Mouse (Mus musculus) cerebellum, postnatal 36 days (tissue): ENCODE measurements around the gene Pi4ka.

Source experiments
- DNase-seq, 2 experiments: peaks; one replicate each; pipeline ENCODE4 v3.0.0; 2021 to 2022; ENCODE audit warnings: mixed read lengths in 2 of 2

Gene Pi4ka

DNA sequence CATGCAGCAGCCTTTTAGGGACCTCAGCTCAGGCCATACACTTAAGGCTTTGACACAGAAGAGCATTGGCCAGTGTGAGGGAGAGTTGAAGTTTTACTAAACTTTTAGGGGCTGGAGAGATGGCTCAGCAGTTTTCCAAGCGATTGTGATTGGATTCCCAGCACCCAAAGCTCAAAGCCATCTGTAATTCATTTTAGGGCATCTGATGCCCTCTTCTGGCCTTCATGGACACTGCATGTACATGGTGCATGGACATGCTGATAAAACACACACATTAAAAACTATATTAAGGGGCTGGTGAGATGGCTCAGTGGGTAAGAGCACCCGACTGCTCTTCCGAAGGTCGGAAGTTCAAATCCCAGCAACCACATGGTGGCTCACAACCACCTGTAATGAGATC is 135.0 kb downstream of the Pi4ka start:
- peak; percentile 51 to 62 for DNase-seq

DNA sequence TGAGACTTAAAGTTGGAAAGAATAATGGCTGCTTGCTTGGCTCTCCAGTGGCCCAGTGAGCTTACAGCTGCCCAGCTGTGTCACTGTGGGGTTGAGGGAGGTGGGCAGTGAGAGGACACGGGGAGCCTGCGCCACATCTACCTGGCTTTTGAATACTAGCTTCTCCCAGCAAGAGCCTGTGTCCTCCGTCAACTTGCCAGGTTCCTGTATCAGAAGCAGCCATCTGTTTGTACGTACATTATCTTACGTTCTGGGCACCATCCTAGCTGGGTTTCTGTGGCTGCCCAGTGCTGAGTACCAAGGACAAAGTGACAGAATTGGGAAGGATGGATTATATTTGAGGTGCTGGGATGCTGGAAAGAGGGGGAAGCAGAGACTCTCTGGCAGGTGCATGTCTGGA is 136.2 kb downstream of the Pi4ka start:
- DNase-seq: no peak

DNA sequence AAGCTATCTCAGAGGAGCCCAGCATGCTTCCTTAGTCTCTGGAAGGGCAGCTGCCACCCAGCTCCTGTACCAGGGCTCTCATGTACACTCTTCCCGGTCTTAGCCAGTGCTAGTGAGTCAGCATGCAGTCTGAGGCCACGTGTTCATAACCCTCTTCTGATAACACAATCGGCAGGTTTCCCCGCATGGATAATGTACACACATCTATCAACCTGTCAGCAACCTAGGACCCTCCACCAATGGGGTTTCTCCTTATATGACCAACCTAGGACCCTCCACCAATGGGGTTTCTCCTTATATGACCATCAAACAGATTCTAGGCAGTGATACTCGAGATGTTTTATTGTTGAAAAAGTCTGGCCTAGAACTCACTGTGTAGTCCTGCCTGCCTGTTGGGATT is 138.2 kb downstream of the Pi4ka start:
- no peak for DNase-seq

DNA sequence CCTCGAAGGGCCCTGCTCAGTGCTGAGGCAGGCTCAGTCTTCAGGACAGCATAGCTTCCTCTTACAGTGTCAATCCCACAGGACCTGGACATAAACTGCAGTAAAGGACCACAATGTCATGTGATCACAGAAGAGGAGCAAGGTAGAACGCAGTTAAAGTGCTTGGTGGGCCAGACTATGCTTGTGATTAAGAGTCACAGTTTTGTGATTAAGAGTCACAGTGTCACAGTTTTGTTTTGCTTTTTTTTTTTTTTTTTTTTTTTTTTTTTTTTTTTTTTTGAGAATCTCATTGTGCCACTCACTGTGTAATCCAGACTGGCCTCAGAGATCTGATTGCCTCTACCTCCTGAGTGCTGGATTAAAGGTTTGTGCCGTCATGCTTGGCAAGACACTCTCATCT is 140.0 kb downstream of the Pi4ka start:
- DNase-seq: no peak

DNA sequence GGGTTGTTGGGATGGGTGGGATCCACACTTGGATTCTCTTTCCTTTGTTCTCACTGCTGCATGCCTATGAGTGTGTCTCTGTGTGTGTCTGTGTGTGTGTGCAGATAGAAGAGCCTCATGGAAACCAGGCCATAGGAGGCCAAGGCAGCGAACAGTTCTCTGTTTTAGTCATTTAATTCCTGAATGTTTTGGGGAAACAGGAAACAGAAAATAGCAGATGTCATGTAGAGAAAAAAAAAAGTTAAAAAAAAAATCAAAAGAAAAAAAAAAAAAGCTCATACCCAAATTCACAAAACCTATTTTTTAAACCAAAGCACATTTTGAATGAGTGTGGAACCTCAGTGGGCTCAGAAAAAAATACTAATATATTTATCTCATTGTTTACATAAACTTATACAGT is 144.8 kb downstream of the Pi4ka start:
- no peak for DNase-seq

DNA sequence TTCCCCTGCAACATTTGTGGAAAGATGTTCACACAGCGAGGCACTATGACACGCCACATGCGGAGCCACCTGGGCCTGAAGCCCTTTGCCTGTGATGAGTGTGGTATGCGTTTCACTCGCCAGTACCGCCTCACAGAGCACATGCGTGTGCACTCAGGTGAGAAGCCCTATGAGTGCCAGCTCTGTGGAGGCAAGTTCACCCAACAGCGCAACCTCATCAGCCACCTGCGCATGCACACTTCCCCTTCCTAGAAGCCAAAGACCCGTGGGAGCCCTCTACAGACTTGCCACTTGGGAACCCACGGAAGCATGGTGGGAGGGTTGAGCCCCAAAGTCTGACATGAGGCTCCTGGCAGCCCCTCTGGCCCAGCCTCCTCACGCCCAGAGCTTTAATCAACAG is 147.2 kb downstream of the Pi4ka start:
- DNase-seq: no peak

DNA sequence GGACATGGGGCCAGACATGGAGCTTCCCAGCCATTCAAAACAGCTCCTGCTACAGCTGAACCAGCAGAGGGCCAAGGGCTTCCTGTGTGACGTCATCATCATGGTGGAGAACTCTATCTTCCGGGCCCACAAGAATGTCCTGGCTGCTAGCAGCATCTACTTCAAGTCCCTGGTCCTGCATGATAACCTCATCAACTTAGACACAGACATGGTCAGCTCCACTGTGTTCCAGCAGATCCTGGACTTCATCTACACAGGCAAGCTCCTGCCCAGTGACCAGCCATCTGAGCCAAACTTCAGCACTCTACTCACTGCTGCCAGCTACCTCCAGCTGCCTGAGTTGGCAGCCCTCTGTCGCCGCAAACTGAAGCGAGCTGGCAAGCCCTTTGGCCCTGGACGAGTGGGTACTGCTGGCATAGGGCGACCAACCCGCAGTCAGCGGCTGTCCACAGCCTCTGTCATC is 148.7 kb downstream of the Pi4ka start:
- no peak for DNase-seq

DNA sequence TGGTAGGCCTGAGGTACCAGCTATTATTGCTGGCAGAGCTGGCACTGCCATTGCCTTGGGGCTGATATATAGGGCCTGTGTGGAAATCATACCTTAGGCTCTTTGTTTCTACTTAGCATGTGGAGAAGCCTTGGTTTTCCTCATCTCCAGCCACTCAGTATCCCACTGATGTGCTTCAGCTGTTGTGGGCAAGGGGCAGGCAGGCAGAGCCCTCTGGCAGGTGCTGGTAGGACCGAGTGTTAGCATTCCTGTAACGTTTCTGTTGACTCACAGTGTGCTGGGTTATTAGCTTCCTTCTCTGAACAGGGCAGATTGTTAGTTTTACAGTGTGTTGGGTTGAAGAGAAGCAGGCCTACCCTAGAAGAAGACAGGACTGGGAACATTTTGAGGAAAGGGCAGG is 150.8 kb downstream of the Pi4ka start:
- DNase-seq: no peak

DNA sequence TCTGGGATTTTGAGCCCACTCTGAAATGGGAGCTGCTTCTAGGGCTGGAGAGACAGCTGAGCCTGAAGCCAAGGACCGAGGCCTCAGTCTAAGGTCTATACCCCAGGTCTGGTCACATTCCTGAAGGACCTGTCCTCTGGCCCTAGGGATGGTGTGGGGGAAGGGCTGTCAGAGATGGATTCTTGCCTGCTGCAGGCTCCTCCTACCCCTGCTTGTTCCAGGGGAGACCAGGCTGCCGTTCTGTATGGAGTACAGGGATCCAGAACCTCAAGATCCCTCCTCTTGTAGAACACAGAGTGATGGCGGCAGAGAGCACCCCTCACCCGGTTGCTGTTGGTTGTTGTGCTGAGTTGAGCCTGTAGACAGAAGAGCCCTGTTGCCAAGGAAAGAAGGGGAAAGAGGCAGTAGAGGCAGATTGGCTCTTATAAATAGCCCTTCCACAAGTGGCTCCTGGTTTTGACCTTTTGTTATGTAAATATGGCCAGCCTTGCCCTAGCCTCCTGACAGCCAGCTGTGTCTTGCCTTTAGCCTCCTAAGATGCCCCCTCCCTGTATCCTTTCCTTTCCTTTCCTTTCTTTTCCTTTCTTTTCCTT is 152.0 kb downstream of the Pi4ka start:
- DNase-seq: no peak

DNA sequence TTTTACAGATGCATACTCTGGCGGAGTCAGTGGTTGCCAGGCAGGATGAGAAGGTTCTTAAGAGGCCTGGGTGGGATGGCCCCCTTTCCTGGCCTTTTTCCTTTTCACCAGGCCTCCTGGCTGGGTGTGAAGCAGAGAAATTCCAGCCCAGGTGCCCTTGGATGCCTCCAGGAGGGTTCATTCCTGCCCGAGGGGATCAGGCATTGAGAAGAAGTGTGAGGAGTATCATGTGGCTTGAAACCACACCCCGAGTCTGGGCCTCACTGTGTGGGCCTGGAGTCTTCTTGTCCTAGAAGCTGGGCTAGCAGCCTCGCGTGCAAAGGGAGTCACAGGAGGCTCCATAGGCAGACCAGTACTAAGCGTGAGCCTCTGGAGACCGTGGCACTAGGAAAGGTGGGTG is 153.3 kb downstream of the Pi4ka start:
- DNase-seq: no peak

DNA sequence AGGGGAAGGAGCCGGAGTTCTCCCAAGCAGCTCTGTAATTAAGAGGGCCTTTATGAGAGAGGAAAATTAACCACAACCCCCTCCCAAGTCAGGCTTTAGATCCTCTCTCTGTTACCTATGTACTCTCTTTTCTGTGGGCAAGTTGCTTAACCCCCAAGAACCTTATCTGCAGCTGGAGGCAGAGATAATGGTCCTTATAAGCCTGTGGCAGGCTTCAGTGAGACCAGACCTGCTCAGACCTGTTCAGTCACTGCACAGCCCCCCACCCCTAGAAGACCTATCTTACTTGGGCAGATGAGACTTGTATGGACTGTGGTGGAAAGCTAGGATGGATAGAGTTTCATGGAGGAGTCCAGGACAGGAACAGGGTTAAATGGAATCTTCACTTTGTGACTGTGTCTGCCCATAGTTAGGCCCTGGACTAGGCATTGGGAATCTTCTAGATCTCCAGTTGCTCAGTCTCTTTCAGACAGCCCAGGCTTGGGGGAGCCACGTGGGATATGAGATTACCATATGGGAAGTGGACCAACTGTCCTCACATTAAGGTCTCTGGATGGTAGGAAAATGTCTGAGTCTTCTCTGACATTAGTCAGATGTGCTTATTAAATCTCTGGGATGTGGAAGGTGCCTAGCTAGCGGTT is 153.9 kb downstream of the Pi4ka start:
- no peak for DNase-seq

DNA sequence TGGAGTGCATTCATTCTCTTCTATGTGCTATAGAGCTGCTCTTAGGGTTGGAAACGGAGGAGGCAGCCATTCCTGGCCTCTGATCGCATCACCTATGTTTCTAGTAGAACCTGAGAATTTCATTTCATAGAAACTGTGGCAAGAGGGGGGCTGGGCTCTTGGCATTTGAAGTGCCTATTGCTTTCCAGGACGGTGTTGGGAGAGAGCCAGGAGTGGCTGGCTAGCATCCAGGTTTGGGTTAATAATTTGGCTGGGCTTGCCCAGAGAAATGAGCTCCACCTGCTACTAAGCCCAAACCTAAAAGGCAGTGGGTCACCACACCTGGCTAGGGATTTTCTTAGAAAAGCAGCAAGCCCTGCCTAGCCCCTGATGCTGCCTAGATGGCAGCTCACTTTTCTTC is 154.6 kb downstream of the Pi4ka start:
- DNase-seq: peak; percentile 89 to 90

DNA sequence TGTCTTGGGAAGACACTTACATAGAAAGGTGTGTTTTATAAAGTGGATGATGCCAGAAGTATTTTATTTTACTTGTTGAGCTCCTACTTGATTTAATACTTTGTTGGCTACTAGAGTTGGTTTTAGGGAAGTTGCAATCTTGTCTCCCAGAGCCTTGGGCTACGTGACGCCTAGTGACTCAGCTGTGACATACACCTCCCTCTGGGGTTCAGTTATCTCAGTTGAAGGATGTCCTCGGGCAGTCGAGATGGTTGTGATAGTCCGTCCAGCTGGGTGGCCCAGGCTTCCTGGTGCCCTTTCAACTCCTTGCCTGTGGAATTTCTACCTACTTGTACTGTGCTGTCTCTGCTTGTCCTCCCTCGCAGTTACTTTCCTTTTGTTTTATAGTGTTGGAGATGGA is 157.0 kb downstream of the Pi4ka start:
- DNase-seq: no peak

DNA sequence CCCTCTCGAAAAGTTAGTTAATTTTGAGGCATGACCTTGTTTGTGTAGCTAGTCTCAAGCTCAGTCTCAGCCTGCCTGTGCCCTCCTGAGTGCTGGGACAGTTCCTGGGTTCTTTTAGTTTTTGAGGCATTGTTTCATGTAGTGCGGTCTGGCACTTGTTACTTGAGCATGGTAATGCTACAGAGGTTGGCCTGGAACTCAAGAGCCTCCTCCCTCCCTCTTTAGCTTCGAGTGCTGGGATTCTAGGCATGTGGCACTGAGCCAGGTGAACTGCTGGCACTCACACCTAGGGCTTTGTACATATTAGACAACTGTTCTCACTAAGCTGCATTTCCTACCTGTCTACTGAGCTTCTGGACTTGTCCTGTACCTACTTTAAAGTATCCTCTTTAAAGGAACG is 158.4 kb downstream of the Pi4ka start:
- peak; percentile 26 to 32 for DNase-seq

DNA sequence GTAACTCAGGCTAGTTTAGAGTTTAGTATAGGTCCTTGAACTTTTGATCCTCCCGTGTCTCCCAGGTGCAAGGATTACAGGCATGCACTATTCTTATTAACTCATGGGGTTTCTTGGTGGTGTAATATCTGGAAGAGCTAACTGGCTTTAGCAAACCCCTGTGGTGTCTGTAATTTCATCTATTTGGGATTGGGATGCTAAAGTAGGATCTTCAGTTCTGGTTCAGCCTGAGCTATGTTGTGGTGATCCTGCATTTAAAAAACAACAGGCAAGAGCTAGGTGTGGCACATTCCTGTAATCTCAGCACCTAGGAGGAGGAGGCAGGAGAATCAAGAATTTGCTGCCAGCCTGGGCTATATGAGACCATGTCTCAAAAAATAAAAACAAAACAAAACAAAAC is 161.1 kb downstream of the Pi4ka start:
- DNase-seq: no peak

DNA sequence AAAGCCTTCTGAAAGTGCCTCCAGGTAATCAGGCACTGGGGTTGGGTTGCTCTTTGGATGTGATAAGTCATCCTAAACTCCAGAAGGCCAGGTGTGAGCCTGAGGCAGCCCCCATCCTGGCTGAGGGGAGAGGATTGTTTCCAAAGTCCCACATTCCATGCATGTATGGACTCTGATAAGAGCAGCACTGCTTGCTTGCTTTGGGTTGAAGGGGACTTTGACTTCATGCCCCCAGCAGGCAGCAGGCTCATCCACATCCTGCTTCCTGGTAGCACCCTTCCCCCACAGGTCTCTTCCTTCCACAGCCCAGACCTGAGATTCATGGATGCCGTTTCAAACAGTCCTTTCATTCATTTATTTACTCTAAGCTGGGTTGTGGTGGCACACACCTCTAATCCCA is 162.4 kb downstream of the Pi4ka start:
- DNase-seq: no peak

DNA sequence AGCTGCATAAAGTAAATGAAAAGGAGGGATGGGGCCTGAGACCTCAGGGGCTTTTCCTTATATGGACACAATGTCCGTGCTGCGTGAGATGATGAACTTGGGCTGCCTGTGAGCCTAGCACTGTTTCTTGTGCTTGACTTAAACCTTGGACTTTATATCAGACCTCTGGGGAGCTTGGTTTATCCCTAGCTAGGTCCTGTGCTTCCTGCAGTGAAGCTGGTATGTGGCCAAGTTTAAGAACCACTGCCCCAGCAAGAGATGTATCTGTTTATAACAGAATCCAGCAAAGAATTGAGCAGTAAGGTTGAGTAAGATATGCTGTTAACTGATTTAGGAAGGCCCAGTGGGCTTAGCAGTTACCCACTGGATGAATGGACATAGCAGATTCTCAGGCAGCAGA is 166.7 kb downstream of the Pi4ka start:
- no peak for DNase-seq

DNA sequence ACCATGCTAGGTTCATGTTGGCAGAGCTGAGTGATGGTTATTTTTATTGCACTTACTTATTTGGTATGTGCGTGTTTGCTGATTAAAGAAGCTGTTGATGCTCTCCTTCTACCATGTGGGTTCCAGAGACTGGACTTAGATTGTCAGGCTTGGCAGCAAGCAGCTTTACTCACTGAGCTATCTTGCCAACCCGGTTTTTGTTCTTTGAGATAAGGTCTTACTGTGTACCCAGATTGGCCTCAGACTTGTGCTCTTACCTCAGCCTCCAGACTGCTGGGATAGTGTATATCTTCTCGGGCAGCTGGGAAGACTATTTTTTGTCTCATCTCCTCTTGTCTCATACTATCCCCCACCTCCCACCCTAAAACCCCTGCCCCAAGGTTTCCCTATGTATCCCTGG is 168.5 kb downstream of the Pi4ka start:
- DNase-seq: no peak

DNA sequence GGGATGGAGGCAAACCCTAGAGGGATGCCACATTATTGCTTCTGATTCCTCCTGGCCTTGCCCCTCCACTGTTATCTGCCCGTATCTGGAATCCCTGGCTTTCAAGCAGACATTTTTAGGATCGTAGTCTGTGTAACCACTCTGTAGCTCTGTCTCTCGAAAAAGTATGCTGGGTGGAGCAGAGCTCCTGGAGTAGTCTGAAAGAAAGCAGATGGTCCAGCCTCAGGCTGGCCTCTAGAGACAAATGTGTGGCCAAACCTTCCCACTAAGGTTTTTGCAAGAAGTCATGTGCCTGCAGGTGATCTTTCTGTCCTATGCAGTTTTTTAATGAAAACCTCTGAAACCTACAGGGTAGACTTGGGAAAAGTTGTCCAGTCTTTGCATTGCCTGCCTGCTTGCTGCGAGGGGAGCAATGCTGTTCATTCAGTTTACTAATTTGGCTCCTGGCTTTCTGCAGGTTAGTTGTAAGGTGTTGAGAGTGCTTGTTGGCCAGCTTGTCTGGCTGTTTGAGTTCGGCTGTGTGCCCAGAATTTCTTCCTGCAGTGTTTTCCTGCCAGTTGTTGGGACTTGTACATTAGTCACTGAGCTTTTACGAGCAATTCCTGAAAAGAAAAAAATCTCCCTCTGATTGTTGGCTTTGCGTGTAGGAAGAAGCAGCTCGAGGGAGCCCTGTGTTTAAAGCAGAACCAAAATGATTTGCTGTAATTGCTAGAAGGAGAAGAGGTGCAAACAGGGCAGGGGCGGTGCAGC is 171.0 kb downstream of the Pi4ka start:
- peak in 1 of 2 experiments; percentile 26 for DNase-seq

DNA sequence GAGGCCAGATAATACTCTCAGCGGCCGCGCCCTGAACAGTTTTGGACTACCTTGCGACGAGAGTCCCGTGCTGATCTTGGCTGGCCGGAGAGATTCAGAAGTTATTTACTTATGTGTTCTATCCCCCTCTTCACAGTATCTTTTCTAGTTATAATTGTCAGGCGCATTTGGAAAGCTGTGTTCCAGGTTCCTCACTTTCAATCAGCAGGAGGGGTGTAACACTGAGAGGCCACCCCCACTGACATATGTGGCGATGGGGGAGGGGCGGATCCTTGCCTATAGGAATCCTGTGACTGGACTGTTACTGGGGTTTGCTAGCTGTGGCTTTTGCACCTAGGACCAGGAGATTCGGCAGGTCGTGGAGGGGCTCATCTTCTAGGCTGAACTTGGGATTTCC is 171.6 kb downstream of the Pi4ka start:
- DNase-seq: peak; percentile 35 to 51

DNA sequence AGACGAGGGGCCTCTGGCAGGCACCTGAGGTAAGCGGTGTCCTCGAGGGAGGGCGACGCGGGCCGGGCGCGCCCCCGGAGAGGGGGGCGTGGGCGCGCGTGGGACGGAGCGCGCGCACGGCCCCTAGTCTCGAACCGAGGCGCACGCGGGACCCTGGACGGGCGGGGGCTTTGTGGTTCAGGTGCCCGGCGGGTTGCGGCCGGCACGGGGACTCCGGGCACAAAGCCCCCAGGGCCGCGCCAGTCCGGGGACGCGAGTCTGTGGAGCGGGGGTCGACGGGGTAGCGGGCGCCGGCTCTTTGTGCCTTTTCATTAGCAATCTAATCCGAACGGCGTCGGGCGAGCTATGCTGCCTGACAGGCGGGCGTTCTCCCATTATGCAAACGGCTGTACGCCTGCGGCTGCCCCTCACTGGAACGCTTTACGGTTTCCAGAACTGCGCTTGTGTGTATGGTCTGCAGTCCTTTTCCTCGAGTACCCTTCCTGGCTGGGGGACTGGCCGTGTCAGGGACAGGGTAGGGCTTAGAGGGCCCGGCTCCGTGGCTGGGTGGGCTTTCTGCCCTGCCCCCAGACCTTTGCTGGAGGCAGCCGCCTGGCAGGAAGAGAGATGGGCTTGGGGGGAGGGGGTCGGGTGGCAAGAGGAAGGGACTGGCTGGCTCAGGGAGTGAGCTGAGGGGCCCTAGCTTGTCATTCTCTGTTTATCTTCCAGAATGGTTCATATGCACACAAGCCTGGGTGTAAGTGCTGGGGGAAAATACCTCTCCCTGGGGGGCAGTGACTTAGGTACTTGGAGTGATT is 172.2 kb downstream of the Pi4ka start:
- peak; percentile 25 to 36 for DNase-seq

DNA sequence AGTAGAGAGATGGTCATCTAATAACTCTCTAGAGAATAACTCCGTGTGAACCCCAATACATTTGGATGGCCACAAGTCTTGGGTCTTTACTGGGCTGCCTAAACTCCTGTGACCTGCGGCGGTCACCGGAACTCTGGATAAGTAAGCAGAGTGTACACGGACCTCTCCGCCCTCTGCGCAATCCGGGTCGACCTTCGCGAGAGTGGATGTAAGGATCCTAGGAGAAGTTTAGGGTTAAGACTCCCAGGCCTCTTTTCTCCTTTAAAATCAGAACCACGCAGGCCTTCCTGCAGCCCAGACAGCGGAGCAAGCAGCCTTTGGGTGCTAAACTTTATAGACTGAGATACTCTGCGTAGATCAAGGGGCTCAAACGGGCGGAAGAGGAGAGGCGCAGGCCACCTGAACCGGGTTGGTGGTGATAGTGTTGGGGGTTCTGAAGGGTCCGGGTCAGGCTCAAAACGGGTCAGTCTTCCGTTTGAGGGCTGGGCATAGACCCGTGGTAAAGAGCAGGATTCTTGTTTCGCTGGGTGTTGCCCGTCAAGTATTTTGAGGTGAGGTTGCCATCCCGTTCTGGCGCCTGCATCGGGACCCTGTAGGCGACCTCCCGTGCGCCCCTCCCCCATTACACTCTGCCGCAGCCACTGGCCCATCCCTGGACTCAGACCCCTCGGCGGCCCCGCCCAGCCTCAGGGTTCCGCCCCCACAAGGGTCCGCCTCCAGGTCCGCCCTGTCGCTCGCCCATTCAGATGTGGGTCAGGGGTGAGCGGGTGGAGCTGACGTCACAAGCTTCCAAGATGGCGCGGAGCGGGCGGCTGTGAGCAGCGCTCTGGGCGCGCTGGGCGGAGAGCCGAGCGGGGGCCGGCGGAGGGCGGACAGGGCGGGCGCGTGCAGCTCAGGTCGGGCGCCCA is 173.1 kb downstream of the Pi4ka start, which contains the start of gene Hic2:
Hic2 (plus strand) TSS at position 779 of the 908 bp plus-strand sequence.
- DNase-seq: peak; percentile 82 to 89
